Mouse (Mus musculus): ENCODE measurements around the gene Eml1. TPM values are rescaled to one million over a fixed set of nuclear protein-coding genes. Genes with fewer than 3 reads are reported as not detected.
"Not testable (repeated sequence)": the region's sequence is repeated elsewhere in the genome, so short reads cannot be mapped to it uniquely, and the experiment has no call there.

The Eml1 gene
- total and polyA plus RNA-seq, 2 experiments from 2014 or later = 41.2 to 55.2 TPM

GRCm38 (mm10) chr12:108494011-108494541, 123.3 kb downstream of the Eml1 start:
- peak; percentile 91 for TF ChIP-seq CTCF (IDR thresholded peaks at IDR 0.05; ENCODE audit: low read depth)
- no peak overlapping the region for H3K27ac ChIP-seq
- WGBS = 17% methylated on average over 4 of the region's 4 CpGs

GRCm38 (mm10) chr12:108495455-108496235, 124.9 kb downstream of the Eml1 start:
- no peaks in the 10 kb centered on the region; the same call in 1 of the 2 replicates for H3K4me1 ChIP-seq (ENCODE audit: insufficient read depth, low read length)
- H3K36me3 ChIP-seq (ENCODE audit: insufficient read depth, low read length) = no peaks in the 10 kb centered on the region
- no peak overlapping the region for H3K4me3 ChIP-seq (ENCODE audit: low read length)
- H3K9me3 ChIP-seq (ENCODE audit: low read length) = no peaks in the 10 kb centered on the region
- H3K27me3 ChIP-seq (ENCODE audit: insufficient read depth, low read length) = no peaks in the 10 kb centered on the region
- TF ChIP-seq CTCF (IDR thresholded peaks at IDR 0.05; ENCODE audit: low read depth) = no peak
- no peak overlapping the region for H3K27ac ChIP-seq
- WGBS = 47% methylated on average over 8 of the region's 8 CpGs
- H3K9ac ChIP-seq (replicated peaks; ENCODE audit: low read length) = no peak overlapping the region
- DNase-seq (ENCODE audit: low spot score) = no peak
- H3K4me2 ChIP-seq (ENCODE audit: low read depth, low read length) = no peak overlapping the region
- ATAC-seq = peak; percentile 19; the same call in 1 of the 2 replicates

More at GRCm38 (mm10) chr12:108494011-108494541, 123.3 kb downstream of the Eml1 start:
- Histone ChIP-seq H3K9ac (replicated peaks; ENCODE audit: low read length) (no peak overlapping the region), H3K4me3 (ENCODE audit: low read length) (no peak overlapping the region), H3K9me3 (ENCODE audit: low read length) (no peaks in the 10 kb centered on the region), H3K27me3 (ENCODE audit: insufficient read depth, low read length) (no peaks in the 10 kb centered on the region), H3K4me2 (ENCODE audit: low read depth, low read length) (no peak overlapping the region), H3K36me3 (ENCODE audit: insufficient read depth, low read length) (no peaks in the 10 kb centered on the region), H3K4me1 (ENCODE audit: insufficient read depth, low read length) (no peaks in the 10 kb centered on the region; the same call in 1 of the 2 replicates)
- ATAC-seq (peak; percentile 43; the same call in 1 of the 2 replicates), DNase-seq (ENCODE audit: low spot score) (peak; percentile 89)

- no peak for TF ChIP-seq CTCF (IDR thresholded peaks at IDR 0.05; ENCODE audit: low read depth)
- 60% methylated on average over 10 of the region's 10 CpGs for WGBS
- H3K9me3 ChIP-seq (ENCODE audit: low read length) = no peaks in the 10 kb centered on the region
- no peak overlapping the region for H3K27ac ChIP-seq
- H3K9ac ChIP-seq (replicated peaks; ENCODE audit: low read length) = no peak overlapping the region
- no peak for DNase-seq (ENCODE audit: low spot score)
- ATAC-seq = no peak
- no peaks in the 10 kb centered on the region for H3K27me3 ChIP-seq (ENCODE audit: insufficient read depth, low read length)
- H3K4me2 ChIP-seq (ENCODE audit: low read depth, low read length) = no peak overlapping the region
- no peaks in the 10 kb centered on the region for H3K36me3 ChIP-seq (ENCODE audit: insufficient read depth, low read length)
- H3K4me1 ChIP-seq (ENCODE audit: insufficient read depth, low read length) = no peaks in the 10 kb centered on the region
- H3K4me3 ChIP-seq (ENCODE audit: low read length) = no peak overlapping the region
Observed at GRCm38 (mm10) chr12:108503064-108503463, 132.3 kb downstream of the Eml1 start.

GRCm38 (mm10) chr12:108503582-108503981, 132.8 kb downstream of the Eml1 start:
- DNase-seq (ENCODE audit: low spot score) (no peak), ATAC-seq (no peak)
- Histone ChIP-seq H3K27ac (no peak overlapping the region), H3K9me3 (ENCODE audit: low read length) (no peaks in the 10 kb centered on the region), H3K4me1 (ENCODE audit: insufficient read depth, low read length) (no peaks in the 10 kb centered on the region), H3K36me3 (ENCODE audit: insufficient read depth, low read length) (no peaks in the 10 kb centered on the region), H3K27me3 (ENCODE audit: insufficient read depth, low read length) (no peaks in the 10 kb centered on the region), H3K4me3 (ENCODE audit: low read length) (no peak overlapping the region), H3K4me2 (ENCODE audit: low read depth, low read length) (no peak overlapping the region), H3K9ac (replicated peaks; ENCODE audit: low read length) (no peak overlapping the region)
- WGBS = 71% methylated on average over 16 of the region's 16 CpGs
- no peak for TF ChIP-seq CTCF (IDR thresholded peaks at IDR 0.05; ENCODE audit: low read depth)

- DNase-seq (ENCODE audit: low spot score) (no peak), ATAC-seq (no peak)
- Histone ChIP-seq H3K4me2 (ENCODE audit: low read depth, low read length) (no peak overlapping the region), H3K27ac (no peak overlapping the region), H3K4me1 (ENCODE audit: insufficient read depth, low read length) (no peaks in the 10 kb centered on the region), H3K9ac (replicated peaks; ENCODE audit: low read length) (no peak overlapping the region), H3K9me3 (ENCODE audit: low read length) (no peaks in the 10 kb centered on the region), H3K36me3 (ENCODE audit: insufficient read depth, low read length) (no peaks in the 10 kb centered on the region), H3K27me3 (ENCODE audit: insufficient read depth, low read length) (no peaks in the 10 kb centered on the region), H3K4me3 (ENCODE audit: low read length) (no peak overlapping the region)
- WGBS = 61% methylated on average over 2 of the region's 2 CpGs
- no peak for TF ChIP-seq CTCF (IDR thresholded peaks at IDR 0.05; ENCODE audit: low read depth)
Observed at GRCm38 (mm10) chr12:108505846-108506245, 135.1 kb downstream of the Eml1 start.

- DNase-seq (ENCODE audit: low spot score); H3K9ac ChIP-seq (replicated peaks; ENCODE audit: low read length); H3K4me2 ChIP-seq (ENCODE audit: low read depth, low read length); H3K36me3 ChIP-seq (ENCODE audit: insufficient read depth, low read length); ATAC-seq; H3K9me3 ChIP-seq (ENCODE audit: low read length); H3K27ac ChIP-seq; H3K27me3 ChIP-seq (ENCODE audit: insufficient read depth, low read length); H3K4me1 ChIP-seq (ENCODE audit: insufficient read depth, low read length); H3K4me3 ChIP-seq (ENCODE audit: low read length): not testable (repeated sequence)
- 89% methylated on average over 3 of the region's 3 CpGs for WGBS
Observed at GRCm38 (mm10) chr12:108507046-108507445, 136.3 kb downstream of the Eml1 start.

GRCm38 (mm10) chr12:108510571-108510970, 139.8 kb downstream of the Eml1 start:
- H3K9ac ChIP-seq (replicated peaks; ENCODE audit: low read length) = no peak overlapping the region
- no peak overlapping the region for H3K27ac ChIP-seq
- no peaks in the 10 kb centered on the region for H3K27me3 ChIP-seq (ENCODE audit: insufficient read depth, low read length)
- no peak for DNase-seq (ENCODE audit: low spot score)
- H3K4me2 ChIP-seq (ENCODE audit: low read depth, low read length) = no peak overlapping the region
- WGBS = 66% methylated on average over 7 of the region's 7 CpGs
- no peak for TF ChIP-seq CTCF (IDR thresholded peaks at IDR 0.05; ENCODE audit: low read depth)
- no peaks in the 10 kb centered on the region for H3K9me3 ChIP-seq (ENCODE audit: low read length)
- no peak overlapping the region for H3K4me3 ChIP-seq (ENCODE audit: low read length)
- no peaks in the 10 kb centered on the region for H3K4me1 ChIP-seq (ENCODE audit: insufficient read depth, low read length)
- ATAC-seq = no peak
- peaks cover 3% of the 10 kb centered on the region; the same call in 1 of the 2 replicates for H3K36me3 ChIP-seq (ENCODE audit: insufficient read depth, low read length)

All from hindbrain, postnatal 0 days (tissue).